ENCODE assay signal across 8 mouse cellular contexts in the genomic region with DNA sequence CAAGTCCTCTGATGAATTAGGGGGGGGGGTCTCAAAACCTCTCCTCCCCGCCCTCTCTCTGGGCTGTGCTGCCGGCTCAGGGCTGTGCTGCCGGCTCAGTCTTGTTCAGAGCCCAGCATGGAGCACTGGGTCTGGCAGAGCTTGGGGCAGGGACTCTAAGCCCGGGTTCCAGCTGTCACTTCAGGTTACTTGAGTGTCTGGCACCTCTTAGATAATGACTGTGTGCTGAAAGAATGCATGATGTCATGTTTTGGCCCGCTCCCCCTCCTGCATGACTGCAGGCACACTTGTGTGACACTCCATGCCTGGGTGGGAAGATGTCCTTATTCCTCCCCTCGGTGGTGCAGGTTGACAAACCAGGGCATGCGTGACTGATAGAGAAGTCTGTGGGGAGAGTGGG. TPM values are rescaled to one million over a fixed set of nuclear protein-coding genes. Genes with fewer than 3 reads are reported as not detected.
DNase-seq lines count a peak whose midpoint lies in the region; ATAC-seq lines count a peak whose summit lies in the region.

No protein-coding gene starts in this region.

- no peaks in the 10 kb centered on the region for H3K9me3 ChIP-seq in heart, embryonic 16.5 days (replicated peaks; ENCODE audit: control insufficient read depth, low read length)
- H3K9me3 ChIP-seq in kidney, embryonic 14.5 days (ENCODE audit: control insufficient read depth, low read length): no peaks in the 10 kb centered on the region

- H3K4me3 ChIP-seq in heart, embryonic 16.5 days (ENCODE audit: low read length): no peak overlapping the region
- H3K4me3 ChIP-seq in kidney, embryonic 14.5 days (ENCODE audit: low read length): no peak overlapping the region

- ATAC-seq in heart, embryonic 16.5 days (replicated peaks; ENCODE audit: extremely low read depth, insufficient read depth, low FRiP score): peak; percentile 66
- ATAC-seq in kidney, embryonic 14.5 days (ENCODE audit: low FRiP score, low TSS enrichment): no peak

- WGBS in heart, embryonic 16.5 days: 17% methylated on average over 7 of the region's 7 CpGs
- 61% methylated on average over 7 of the region's 7 CpGs for WGBS in kidney, embryonic 14.5 days

- peak; percentile 35 for DNase-seq in cerebellum, adult 11-12 months
- DNase-seq in cerebellum, adult 11 months: no peak
- DNase-seq in Muller cell, postnatal 12 days (ENCODE audit: inconsistent ontology term): peak; percentile 73
- DNase-seq in lung, postnatal 25 days (ENCODE audit: low spot score): peak; percentile 23
- no peak for DNase-seq in layer of hippocampus, adult 8-10 months (ENCODE audit: low spot score in 2 of 2)
- DNase-seq in frontal cortex, adult 2 months (ENCODE audit: extremely low spot score in 1 of 2, low spot score in 1 of 2): no peak

- H3K36me3 ChIP-seq in heart, embryonic 16.5 days (ENCODE audit: control insufficient read depth, insufficient read depth): no peaks in the 10 kb centered on the region
- no peaks in the 10 kb centered on the region for H3K36me3 ChIP-seq in kidney, embryonic 14.5 days (ENCODE audit: control insufficient read depth, insufficient read depth, low read length)

- H3K27ac ChIP-seq in heart, embryonic 16.5 days (ENCODE audit: low read length): no peak overlapping the region
- H3K27ac ChIP-seq in kidney, embryonic 14.5 days (ENCODE audit: low read depth, low read length): no peak overlapping the region

- no peak overlapping the region for H3K9ac ChIP-seq in heart, embryonic 16.5 days (ENCODE audit: low read length)
- H3K9ac ChIP-seq in kidney, embryonic 14.5 days (ENCODE audit: low read depth, low read length): no peak overlapping the region

- H3K4me1 ChIP-seq in heart, embryonic 16.5 days (ENCODE audit: control insufficient read depth, insufficient read depth, low read length): peaks cover 15% of the 10 kb centered on the region
- peaks cover 9% of the 10 kb centered on the region; the same call in 1 of the 2 replicates for H3K4me1 ChIP-seq in kidney, embryonic 14.5 days (ENCODE audit: control insufficient read depth, insufficient read depth, low read length)

- H3K27me3 ChIP-seq in heart, embryonic 16.5 days (ENCODE audit: control insufficient read depth, insufficient read depth, low read length): peaks cover 49% of the 10 kb centered on the region
- peaks cover 44% of the 10 kb centered on the region for H3K27me3 ChIP-seq in kidney, embryonic 14.5 days (ENCODE audit: control insufficient read depth, insufficient read depth, low read length)

- H3K4me2 ChIP-seq in heart, embryonic 16.5 days (ENCODE audit: low read depth, low read length): no peak overlapping the region
- no peak overlapping the region for H3K4me2 ChIP-seq in kidney, embryonic 14.5 days (replicated peaks; ENCODE audit: low read depth, low read length)

RNA-seq across cellular contexts. Expression of a gene that starts 3.4 kb away (rescaled TPM):
- polyA plus RNA-seq in heart, embryonic 16.5 days (2015; fragmentation: Nextera tagmentation; extraction: Ambion mirVana): 0.34 and 0.86 TPM in 2 replicates
- polyA plus RNA-seq in kidney, embryonic 14.5 days (2014; fragmentation: Nextera tagmentation; extraction: Ambion mirVana): 0.21 and 0.23 TPM in 2 replicates
- 10 to 100 TPM; 37.8 to 47.5 (median 42.6) TPM for total RNA-seq in layer of hippocampus, adult 8-10 months (2022)
- 60.5 and 69.0 TPM in 2 replicates for polyA plus RNA-seq in frontal cortex, adult 2 months (2012; rRNA removed)

Comparison
In these comparisons a context has a peak if more than half of its experiments do, and no peak if none do; other contexts are left out.
1. DNase-seq: peak in cerebellum, adult 11-12 months (single experiment), Muller cell, postnatal 12 days (single experiment) and lung, postnatal 25 days (single experiment); none in cerebellum, adult 11 months (single experiment), layer of hippocampus, adult 8-10 months (0 of 2) and frontal cortex, adult 2 months (0 of 2).
2. RNA of a gene that starts 3.4 kb away (polyA plus RNA-seq): 60.5 to 69.0 TPM in frontal cortex, adult 2 months; 0.34 to 0.86 TPM in heart, embryonic 16.5 days and 0.21 to 0.23 TPM in kidney, embryonic 14.5 days; every median in the first group is over 10 times any median in the second.